Mouse (Mus musculus) intestine, postnatal 0 days (tissue): ENCODE results near the gene Etfb. TPM values are rescaled to one million over a fixed set of nuclear protein-coding genes. Genes with fewer than 3 reads are reported as not detected.
A peak's percentile ranks its signal among the peaks of the same experiment; 100 is the strongest.

Experiments used
- ATAC-seq: fragments of 200-750 bp; cut with Nextera tagmentation; 2 replicates; pipeline ENCODE4 v1.8.0; 2017; ENCODE audit warnings: mild to moderate bottlenecking, moderate TSS enrichment, moderate library complexity
- H3K27ac ChIP-seq: fragments of 300-500 bp; sonication (generic); 2 replicates; pipeline ENCODE4 v1.5.1; 2014; ENCODE audit warnings: mild to moderate bottlenecking, low read depth, low read length, moderate library complexity
- H3K27me3 ChIP-seq: fragments of 300-500 bp; sonication (generic); replicated peaks from 2 replicates; pipeline ENCODE4 v1.6.1; 2014; ENCODE audit warnings: low read length, mixed read lengths; ENCODE audit not compliant: control insufficient read depth, insufficient read depth
- H3K36me3 ChIP-seq: fragments of 300-500 bp; sonication (generic); 2 replicates; pipeline ENCODE4 v1.6.1; 2014; ENCODE audit warnings: mild to moderate bottlenecking, moderate library complexity; ENCODE audit not compliant: control insufficient read depth, insufficient read depth
- H3K4me1 ChIP-seq: fragments of 300-500 bp; sonication (generic); replicated peaks from 2 replicates; pipeline ENCODE4 v1.6.1; 2014; ENCODE audit warnings: antibody characterized with exemption, low read length, mixed read lengths; ENCODE audit not compliant: control insufficient read depth, insufficient read depth
- H3K4me2 ChIP-seq: fragments of 300-500 bp; sonication (generic); replicated peaks from 2 replicates; pipeline ENCODE4 v1.6.1; 2014; ENCODE audit warnings: low read depth, mild to moderate bottlenecking, moderate library complexity
- H3K4me3 ChIP-seq: fragments of 300-500 bp; sonication (generic); 2 replicates; pipeline ENCODE4 v1.5.1; 2014; ENCODE audit warnings: low read depth, low read length
- H3K9ac ChIP-seq: fragments of 300-500 bp; sonication (generic); 2 replicates; pipeline ENCODE4 v1.6.1; 2014; ENCODE audit warnings: mild to moderate bottlenecking, low read depth, low read length
- H3K9me3 ChIP-seq: fragments of 300-500 bp; sonication (generic); 2 replicates; pipeline ENCODE4 v1.6.1; 2016; ENCODE audit warnings: mixed run types; ENCODE audit not compliant: control insufficient read depth
- CTCF ChIP-seq: sonication (generic); IDR thresholded peaks from 2 replicates; pipeline ENCODE4 v1.5.1; 2016; ENCODE audit warnings: low read depth, mild to moderate bottlenecking, control low read depth, antibody characterized with exemption, moderate library complexity
- WGBS: fragments of 180-500 bp; shearing (Covaris S2); extraction: QIAGEN DNeasy Blood & Tissue Kit; methylation state at CpG from one replicate; pipeline ENCODE4 v1.1.7; 2014; 5-methylcytosine and 5-hydroxymethylcytosine counted together
- polyA plus RNA-seq: library from polyadenylated mRNA; unstranded; fragments of >200 nt; fragmentation: Nextera tagmentation; extraction: Ambion mirVana; gene quantifications from 2 replicates; pipeline ENCODE4 v1.2.1, GENCODE M21; 2015

Gene Etfb
- polyA plus RNA-seq, 1 experiment from 2014 or later, result 825 TPM

DNA sequence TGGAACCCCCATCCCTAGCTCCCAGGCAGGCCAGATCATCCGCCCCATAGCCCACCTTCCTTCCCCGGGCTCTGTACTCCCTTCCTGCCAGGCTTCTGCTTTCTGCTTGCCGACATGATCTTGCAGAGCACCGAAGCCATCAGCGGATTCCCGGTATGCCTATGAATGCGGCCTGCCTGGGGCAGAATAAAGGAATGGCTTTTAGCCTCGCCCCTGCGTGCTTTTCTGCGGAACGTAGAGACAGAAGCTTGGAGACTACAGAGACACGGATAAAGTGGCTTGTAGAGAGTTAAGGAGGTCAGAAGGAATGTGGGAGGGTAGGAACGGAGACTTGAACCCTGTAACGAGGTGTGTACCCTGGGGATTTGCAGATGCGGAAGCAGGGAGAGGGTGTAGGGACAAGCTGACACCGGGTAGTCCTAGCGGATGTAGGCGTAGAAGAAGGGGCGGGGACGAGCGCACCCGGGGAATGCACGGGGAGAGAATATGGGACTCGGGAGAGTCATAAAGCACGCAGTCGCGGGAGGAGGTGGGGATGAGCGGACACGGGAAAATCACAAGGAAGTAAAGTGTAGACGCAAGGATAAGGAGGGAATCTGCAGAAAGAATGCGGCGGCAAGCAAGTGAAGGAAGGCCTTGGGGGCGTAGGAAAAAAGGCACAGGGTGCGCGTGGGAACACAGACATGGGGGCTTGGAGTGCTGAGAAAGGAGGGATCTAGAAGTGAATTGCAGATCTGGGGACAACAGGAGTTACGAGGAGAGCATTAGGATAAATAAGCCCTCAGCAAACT lies 562 bp upstream of the Etfb start:
- peak overlapping the region; percentile 82 for H3K4me2 ChIP-seq
- peak overlapping the region; percentile 49 for H3K4me3 ChIP-seq
- 0 out of 2 replicates have a peak, but pooled peaks have one; percentile 10 for TF ChIP-seq CTCF
- peak overlapping the region; percentile 98 for H3K27ac ChIP-seq
- no peaks in the 10 kb centered on the region for H3K9me3 ChIP-seq
- no peaks in the 10 kb centered on the region for H3K27me3 ChIP-seq
- peak overlapping the region; percentile 45 for H3K9ac ChIP-seq
- H3K4me1 ChIP-seq, result peaks cover 4% of the 10 kb centered on the region
- H3K36me3 ChIP-seq, result no peaks in the 10 kb centered on the region
- WGBS, result under 1% methylated on average over 36 of the region's 36 CpGs
- peak; percentile 93 for ATAC-seq

DNA sequence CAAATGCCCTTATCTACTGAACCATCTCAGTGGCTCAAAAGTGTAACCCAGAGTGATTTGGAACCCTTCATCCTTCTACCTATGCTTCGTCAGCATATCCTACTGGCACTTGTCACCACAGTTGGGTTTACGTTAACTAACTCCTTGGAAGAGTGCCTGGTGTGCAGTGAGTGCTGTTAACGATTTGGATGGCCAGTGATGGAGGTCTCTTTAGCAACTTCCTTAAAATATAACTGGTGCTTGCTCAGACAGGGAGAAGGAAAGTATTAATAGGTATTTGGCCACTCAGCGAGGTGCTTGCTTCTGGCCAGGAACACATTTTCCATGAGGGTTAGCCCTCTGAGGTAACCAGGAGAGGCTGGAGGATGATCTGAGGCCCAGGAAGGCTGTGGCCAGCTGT lies 3.9 kb downstream of the Etfb start:
- WGBS, result 77% methylated on average over 4 of the region's 4 CpGs
- ATAC-seq, result no peak
- no peak overlapping the region for H3K27ac ChIP-seq
- no peak overlapping the region for H3K4me2 ChIP-seq
- no peak overlapping the region for H3K9ac ChIP-seq
- H3K27me3 ChIP-seq, result no peaks in the 10 kb centered on the region
- peaks cover 15% of the 10 kb centered on the region; the same call in 1 of the 2 replicates for H3K36me3 ChIP-seq
- H3K4me1 ChIP-seq, result peaks cover 4% of the 10 kb centered on the region
- H3K4me3 ChIP-seq, result no peak overlapping the region
- H3K9me3 ChIP-seq, result no peaks in the 10 kb centered on the region
- no peak for TF ChIP-seq CTCF

DNA sequence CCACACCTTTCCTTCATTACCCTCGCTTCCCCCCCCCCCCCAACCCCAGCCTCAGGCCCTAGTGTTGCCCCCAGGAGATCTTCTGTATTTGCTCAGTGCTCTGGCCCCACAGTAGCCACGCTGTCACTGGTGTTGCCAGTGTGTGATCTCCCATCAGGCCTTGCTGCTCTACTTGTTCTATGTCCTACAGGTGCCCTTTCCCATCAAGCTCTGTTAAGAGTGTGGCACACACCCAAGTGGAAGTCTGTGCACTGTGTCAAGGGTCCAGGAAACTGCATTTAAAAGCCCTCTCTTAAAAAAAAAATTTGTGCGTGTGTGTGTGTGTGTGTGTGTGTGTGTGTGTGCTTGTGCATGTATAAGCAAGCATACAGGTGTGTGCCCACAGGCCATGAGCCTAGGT lies 4.4 kb downstream of the Etfb start:
- H3K9ac ChIP-seq, result no peak overlapping the region
- H3K4me2 ChIP-seq, result no peak overlapping the region
- no peaks in the 10 kb centered on the region for H3K9me3 ChIP-seq
- peaks cover 19% of the 10 kb centered on the region for H3K36me3 ChIP-seq
- peaks cover 8% of the 10 kb centered on the region for H3K4me1 ChIP-seq
- H3K27ac ChIP-seq, result no peak overlapping the region
- H3K27me3 ChIP-seq, result no peaks in the 10 kb centered on the region
- no peak overlapping the region for H3K4me3 ChIP-seq
- TF ChIP-seq CTCF, result no peak
- WGBS, result 97% methylated on average over 3 of the region's 3 CpGs
- no peak for ATAC-seq

DNA sequence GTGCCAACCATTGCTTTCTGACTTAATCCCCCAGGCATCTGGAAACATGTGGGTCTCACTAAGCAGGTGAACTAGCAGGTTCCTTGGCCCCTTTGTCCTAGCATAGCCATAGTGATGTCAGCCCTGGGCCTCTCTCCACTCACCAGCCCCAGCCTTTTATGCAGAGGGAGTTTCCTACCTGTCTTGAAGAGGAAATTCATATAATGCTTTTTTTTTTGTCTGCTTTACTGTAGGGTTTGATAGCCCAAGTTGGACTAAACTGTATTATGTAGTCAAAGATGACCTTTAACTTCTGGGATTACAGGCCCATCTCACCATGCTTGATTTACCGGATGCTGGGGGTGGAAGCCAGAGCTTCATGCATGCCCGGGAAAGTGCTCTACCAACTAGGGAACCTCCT lies 5.9 kb downstream of the Etfb start:
- H3K9me3 ChIP-seq, result no peaks in the 10 kb centered on the region
- H3K4me3 ChIP-seq, result no peak overlapping the region
- no peak overlapping the region for H3K4me2 ChIP-seq
- H3K9ac ChIP-seq, result no peak overlapping the region
- H3K4me1 ChIP-seq, result peaks cover 10% of the 10 kb centered on the region; the same call in 1 of the 2 replicates
- TF ChIP-seq CTCF, result no peak
- 100% methylated on average over 2 of the region's 2 CpGs for WGBS
- H3K36me3 ChIP-seq, result peaks cover 34% of the 10 kb centered on the region
- no peaks in the 10 kb centered on the region for H3K27me3 ChIP-seq
- ATAC-seq, result no peak
- no peak overlapping the region for H3K27ac ChIP-seq

DNA sequence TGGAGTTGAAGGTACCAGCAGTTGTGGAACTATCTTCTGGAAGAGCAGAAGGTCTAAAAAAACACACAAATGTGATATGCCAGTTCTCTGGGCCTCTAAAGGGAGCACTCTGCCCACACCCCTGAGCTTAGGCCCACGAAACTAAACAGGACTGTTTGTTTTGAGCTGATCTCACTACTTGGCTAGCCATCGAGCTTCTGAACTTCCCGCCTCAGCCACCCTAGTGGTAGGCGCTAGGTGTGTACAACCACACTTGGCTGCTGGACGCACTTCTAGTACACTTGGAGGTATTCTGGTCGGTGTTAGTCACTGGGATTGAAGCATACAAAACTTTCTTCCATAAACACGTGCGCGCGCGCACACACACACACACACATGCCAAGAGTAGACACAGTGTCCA lies 7.8 kb downstream of the Etfb start:
- peaks cover 51% of the 10 kb centered on the region for H3K36me3 ChIP-seq
- H3K4me3 ChIP-seq, result no peak overlapping the region
- no peak for ATAC-seq
- 94% methylated on average over 11 of the region's 11 CpGs for WGBS
- H3K4me2 ChIP-seq, result no peak overlapping the region
- no peaks in the 10 kb centered on the region for H3K9me3 ChIP-seq
- H3K27me3 ChIP-seq, result no peaks in the 10 kb centered on the region
- no peak overlapping the region for H3K27ac ChIP-seq
- H3K4me1 ChIP-seq, result peaks cover 6% of the 10 kb centered on the region; the same call in 1 of the 2 replicates
- TF ChIP-seq CTCF, result no peak
- H3K9ac ChIP-seq, result no peak overlapping the region

DNA sequence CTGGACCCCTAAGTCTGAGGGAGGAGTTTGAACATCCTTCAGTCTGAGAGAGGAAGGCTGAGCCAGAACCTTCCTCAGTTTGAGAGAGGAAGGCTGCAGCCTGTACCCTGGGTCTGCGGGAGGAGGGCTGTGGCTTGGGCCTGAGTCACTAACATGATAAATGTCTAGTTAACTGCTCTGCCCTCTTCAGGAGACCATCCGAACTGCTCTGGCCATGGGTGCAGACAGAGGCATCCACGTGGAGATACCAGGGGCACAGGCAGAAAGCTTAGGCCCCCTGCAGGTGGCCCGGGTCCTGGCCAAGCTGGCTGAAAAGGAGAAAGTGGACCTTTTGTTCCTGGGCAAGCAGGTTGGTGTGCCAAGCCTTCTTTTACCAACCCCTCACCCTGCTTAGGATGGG lies 8.7 kb downstream of the Etfb start:
- Histone ChIP-seq H3K9me3 (no peaks in the 10 kb centered on the region), H3K9ac (no peak overlapping the region), H3K36me3 (peaks cover 58% of the 10 kb centered on the region), H3K27me3 (no peaks in the 10 kb centered on the region), H3K4me3 (no peak overlapping the region), H3K27ac (no peak overlapping the region), H3K4me1 (peaks cover 6% of the 10 kb centered on the region; the same call in 1 of the 2 replicates), H3K4me2 (no peak overlapping the region)
- peak; percentile 60 for TF ChIP-seq CTCF
- ATAC-seq, result no peak
- WGBS, result 54% methylated on average over 4 of the region's 4 CpGs
